Mouse (Mus musculus) heart, postnatal 10 days (tissue): ENCODE data around the gene Sgce. TPM values are rescaled to one million over a fixed set of nuclear protein-coding genes. Genes with fewer than 3 reads are reported as not detected.
"Not testable (repeated sequence)": the region's sequence is repeated elsewhere in the genome, so short reads cannot be mapped to it uniquely, and the experiment has no call there.

Experiments
- DNase-seq, 2 experiments: peaks; one replicate each; pipeline ENCODE4 v3.0.0; 2021
- intact Hi-C: fragments of 180-260 bp; cut with DNase I; formaldehyde crosslinking; loops from one replicate; pipeline ENCODE4 v1.15.1; 2025
- total RNA-seq, 2 experiments: library from RNA; stranded (reverse); gene quantifications; 2 replicates each; pipeline ENCODE4 v1.2.3; 2021

Gene Sgce
- total RNA-seq, result 10 to 100 TPM; 41.2 to 44.4 TPM

- DNase-seq, result peak; percentile 74 to 80
- intact Hi-C loops, result loop anchor here (5.0 kb wide), 3 partner anchors 145 to 635 kb away; partner anchors contain the start of genes Asb4 and Casd1
These were observed at the start of gene Sgce, which contains the start of gene Peg10 for GRCm38 (mm10) chr6:4746696-4747439. Sgce (minus strand) TSS chr6:4747207. Peg10 (plus strand) TSS chr6:4747306.

- DNase-seq, result no peak
- intact Hi-C loops, result no loop called here
These were observed 49.3 kb upstream of the Sgce start for GRCm38 (mm10) chr6:4796281-4796680.

- intact Hi-C loops, result no loop called here
- no peak for DNase-seq
These were observed 15.2 kb upstream of the Sgce start for GRCm38 (mm10) chr6:4762252-4762651.

- intact Hi-C loops, DNase-seq: not testable (repeated sequence)
These were observed 14.6 kb upstream of the Sgce start for GRCm38 (mm10) chr6:4761415-4762142.

- intact Hi-C loops, result no loop called here
- no peak for DNase-seq
These were observed 7.9 kb upstream of the Sgce start for GRCm38 (mm10) chr6:4754886-4755285.

- intact Hi-C loops, result no loop called here
- no peak for DNase-seq
These were observed 7.3 kb upstream of the Sgce start for GRCm38 (mm10) chr6:4754286-4754685.

- DNase-seq, result no peak
- intact Hi-C loops, result no loop called here
These were observed 4.3 kb upstream of the Sgce start for GRCm38 (mm10) chr6:4751355-4751754.

- intact Hi-C loops, result loop anchor here (5.0 kb wide), 3 partner anchors 147 to 633 kb away; partner anchors contain the start of genes Asb4 and Casd1
These were observed 2.1 kb upstream of the Sgce start for GRCm38 (mm10) chr6:4749091-4749490.

GRCm38 (mm10) chr6:4748506-4748961 is 1.5 kb upstream of the Sgce start:
- DNase-seq, result peak in 1 of 2 experiments; percentile 32
- intact Hi-C loops, result loop anchor here (5.0 kb wide), 3 partner anchors 146 to 634 kb away; partner anchors contain the start of genes Asb4 and Casd1

More at GRCm38 (mm10) chr6:4749091-4749490, 2.1 kb upstream of the Sgce start:
- DNase-seq, result peak; percentile 95 to 96

- peak; percentile 43 to 58 for DNase-seq
- intact Hi-C loops, result loop anchor here (5.0 kb wide), 3 partner anchors 146 to 634 kb away; partner anchors contain the start of genes Asb4 and Casd1
These were observed 884 bp upstream of the Sgce start for GRCm38 (mm10) chr6:4747677-4748505.

- DNase-seq, result peak; percentile 17 to 25
- intact Hi-C loops, result loop anchor here (5.0 kb wide), 3 partner anchors 144 to 636 kb away; partner anchors contain the start of genes Asb4 and Casd1
These were observed 841 bp downstream of the Sgce start for GRCm38 (mm10) chr6:4746036-4746695.

GRCm38 (mm10) chr6:4740511-4740910 is 6.5 kb downstream of the Sgce start:
- intact Hi-C loops, result no loop called here
- peak; percentile 79 to 82 for DNase-seq

GRCm38 (mm10) chr6:4739522-4740355 is 7.3 kb downstream of the Sgce start:
- intact Hi-C loops, result no loop called here
- DNase-seq, result no peak

- DNase-seq, result no peak
- intact Hi-C loops, result no loop called here
These were observed 8.3 kb downstream of the Sgce start for GRCm38 (mm10) chr6:4738717-4739116.

GRCm38 (mm10) chr6:4738034-4738629 is 8.9 kb downstream of the Sgce start:
- DNase-seq, result no peak
- intact Hi-C loops, result no loop called here

- DNase-seq, result no peak
- intact Hi-C loops, result no loop called here
These were observed 10.6 kb downstream of the Sgce start for GRCm38 (mm10) chr6:4736372-4736771.

GRCm38 (mm10) chr6:4733208-4733607 is 13.8 kb downstream of the Sgce start:
- intact Hi-C loops, result no loop called here

GRCm38 (mm10) chr6:4731675-4732074 is 15.3 kb downstream of the Sgce start:
- intact Hi-C loops, result no loop called here
- no peak for DNase-seq

More at GRCm38 (mm10) chr6:4733208-4733607, 13.8 kb downstream of the Sgce start:
- no peak for DNase-seq
